In genomic region chr3:20655345-20655744, GRCm38 (mm10) we compare ENCODE assay signal across 8 mouse cellular contexts.
DNase-seq lines count a peak whose midpoint lies in the region; ATAC-seq lines count a peak whose summit lies in the region.

No protein-coding gene starts in this region.

- no peak overlapping the region for H3K4me2 ChIP-seq in hindbrain, embryonic 16.5 days (ENCODE audit: low read length)

- 0% methylated on average over 1 of the region's 1 CpGs for WGBS in hindbrain, embryonic 16.5 days

- intact Hi-C loops in heart, postnatal 10 days (cut with DNase I), result loop anchor here (2.0 to 10.0 kb wide), 5 partner anchors 769 to 1535 kb away; partner anchors contain the start of gene Tbl1xr1
- intact Hi-C loops in heart, postnatal 25 days (cut with DNase I), result loop anchor here (10.0 kb wide), 5 partner anchors 1179 to 1649 kb away; partner anchors contain the start of gene Tbl1xr1

- DNase-seq in heart, postnatal 10 days, result peak; percentile 12 to 49
- DNase-seq in heart, postnatal 4 days, result no peak
- DNase-seq in A20 (ENCODE audit: low read depth, low spot score), result peak; percentile 27
- DNase-seq in retina, embryonic 14.5 days (ENCODE audit: low spot score), result peak; percentile 65
- no peak for DNase-seq in T-cell, adult 2 months (ENCODE audit: low spot score)
- DNase-seq in heart, postnatal 25 days (ENCODE audit: low spot score), result no peak

- H3K4me1 ChIP-seq in hindbrain, embryonic 16.5 days (ENCODE audit: control insufficient read depth, insufficient read depth, low read depth, low read length), result no peaks in the 10 kb centered on the region; the same call in 1 of the 2 replicates

- no peaks in the 10 kb centered on the region for H3K9me3 ChIP-seq in hindbrain, embryonic 16.5 days (ENCODE audit: control insufficient read depth, low read length)

- H3K9ac ChIP-seq in hindbrain, embryonic 16.5 days (ENCODE audit: low read depth, low read length), result no peak overlapping the region

- no peaks in the 10 kb centered on the region for H3K27me3 ChIP-seq in hindbrain, embryonic 16.5 days (replicated peaks; ENCODE audit: control insufficient read depth, insufficient read depth, low read length)

- no peak overlapping the region for H3K4me3 ChIP-seq in hindbrain, embryonic 16.5 days (ENCODE audit: low read length)

- peak; percentile 61 for ATAC-seq in activated CD4-positive, CD25-positive, alpha-beta regulatory T cell, adult 4 months
- peak; percentile 48; the same call in 1 of the 2 replicates for ATAC-seq in hindbrain, embryonic 16.5 days

- no peak overlapping the region for H3K27ac ChIP-seq in hindbrain, embryonic 16.5 days (ENCODE audit: low read depth, low read length)

- H3K36me3 ChIP-seq in hindbrain, embryonic 16.5 days (ENCODE audit: control insufficient read depth, insufficient read depth, low read length), result no peaks in the 10 kb centered on the region

Comparison
In these comparisons a context has a peak if more than half of its experiments do, and no peak if none do; other contexts are left out.
1. DNase-seq: peak in heart, postnatal 10 days (2 of 2), A20 (single experiment) and retina, embryonic 14.5 days (single experiment); none in heart, postnatal 4 days (single experiment), T-cell, adult 2 months (single experiment) and heart, postnatal 25 days (single experiment).